Mouse (Mus musculus): ENCODE results near the gene Tsks. TPM values are rescaled to one million over a fixed set of nuclear protein-coding genes. Genes with fewer than 3 reads are reported as not detected.

The Tsks gene
- total RNA-seq, 2 experiments from 2014 or later, result 2.6 to 2.8 TPM

DNA sequence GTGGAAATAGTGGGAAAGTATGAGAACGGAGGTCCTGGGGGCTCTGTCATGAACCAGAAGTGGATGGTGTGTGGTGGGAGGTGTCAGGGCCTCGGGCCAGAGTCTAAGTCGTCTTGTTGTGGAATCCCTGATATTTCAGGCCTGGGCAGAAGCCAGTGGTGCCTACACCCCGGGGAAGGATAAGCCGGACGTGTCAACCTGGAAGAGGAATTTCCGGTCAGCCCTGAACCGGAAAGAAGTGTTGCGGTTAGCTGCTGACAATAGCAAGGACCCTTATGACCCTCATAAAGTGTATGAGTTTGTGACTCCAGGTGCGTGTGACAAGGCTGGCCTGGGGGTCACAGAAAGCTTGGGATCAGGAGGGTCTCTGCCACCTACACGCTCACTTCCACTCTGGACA lies 56.7 kb downstream of the Tsks start:
- intact Hi-C loops (cut with DNase I), result no loop called here
- no peak for DNase-seq (ENCODE audit: low spot score in 2 of 2)

DNA sequence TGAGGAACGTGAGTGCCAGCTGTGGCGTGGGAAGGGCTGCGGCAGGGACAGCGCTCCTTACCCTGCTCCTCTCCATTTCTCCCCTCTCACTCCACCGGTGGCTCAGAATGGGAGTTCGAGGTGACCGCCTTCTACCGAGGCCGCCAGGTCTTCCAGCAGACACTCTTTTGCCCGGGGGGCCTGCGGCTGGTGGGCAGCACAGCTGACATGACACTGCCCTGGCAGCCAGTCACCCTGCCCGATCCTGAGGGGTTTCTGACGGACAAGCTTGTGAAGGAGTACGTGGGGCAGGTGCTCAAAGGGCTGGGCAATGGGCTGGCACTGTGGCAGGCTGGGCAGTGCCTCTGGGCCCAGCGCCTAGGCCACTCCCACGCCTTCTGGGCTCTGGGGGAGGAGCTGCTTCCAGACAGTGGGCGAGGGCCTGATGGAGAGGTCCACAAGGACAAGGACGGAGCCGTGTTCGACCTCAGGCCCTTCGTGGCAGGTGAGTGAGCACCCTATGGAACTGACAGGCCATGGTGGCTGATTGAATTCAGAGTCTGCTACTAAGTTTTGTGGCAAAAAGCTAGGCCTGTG lies 57.6 kb downstream of the Tsks start:
- DNase-seq (ENCODE audit: low spot score in 2 of 2), result no peak
- intact Hi-C loops (cut with DNase I), result no loop called here

GRCm38 (mm10) chr7:45002440-45002839 lies 59.4 kb downstream of the Tsks start:
- intact Hi-C loops (cut with DNase I), result no loop called here
- DNase-seq (ENCODE audit: low spot score in 2 of 2), result no peak

GRCm38 (mm10) chr7:45004546-45004945 lies 61.5 kb downstream of the Tsks start:
- no peak for DNase-seq (ENCODE audit: low spot score in 2 of 2)
- intact Hi-C loops (cut with DNase I), result no loop called here

DNA sequence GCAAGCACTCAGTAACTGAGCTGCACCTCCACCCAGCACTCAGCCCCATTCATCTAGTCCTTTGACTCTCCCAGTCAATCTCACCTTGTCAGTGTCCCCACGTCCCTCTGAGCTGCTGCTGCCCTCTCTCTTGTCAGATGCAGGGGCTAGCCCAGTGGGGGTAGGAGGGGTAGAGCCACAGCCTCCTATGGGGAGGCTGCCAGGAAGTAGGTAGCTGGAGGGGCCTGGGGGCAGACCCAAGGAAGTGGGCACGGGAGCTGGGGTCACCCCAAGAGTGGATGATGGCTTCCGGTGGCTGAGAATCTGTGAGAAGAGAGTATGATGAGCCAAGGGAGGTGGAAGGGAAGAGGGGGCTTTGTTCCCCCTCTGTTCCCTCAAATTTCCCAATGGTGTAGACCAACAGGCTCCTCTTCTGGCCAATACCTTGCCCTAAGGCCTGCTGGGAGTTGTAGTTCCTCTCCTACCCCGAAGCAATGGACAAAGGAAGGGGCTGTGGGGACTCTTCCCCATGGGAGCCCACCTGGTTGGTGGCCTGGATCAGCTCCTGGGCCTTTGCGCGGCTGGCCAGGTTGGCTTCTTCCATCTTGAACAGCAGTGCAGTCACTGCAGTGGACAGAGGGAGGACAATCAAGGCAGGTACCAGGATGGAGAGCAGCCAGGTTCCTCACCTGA lies 62.5 kb downstream of the Tsks start:
- intact Hi-C loops (cut with DNase I), result no loop called here
- no peak for DNase-seq (ENCODE audit: low spot score in 2 of 2)

DNA sequence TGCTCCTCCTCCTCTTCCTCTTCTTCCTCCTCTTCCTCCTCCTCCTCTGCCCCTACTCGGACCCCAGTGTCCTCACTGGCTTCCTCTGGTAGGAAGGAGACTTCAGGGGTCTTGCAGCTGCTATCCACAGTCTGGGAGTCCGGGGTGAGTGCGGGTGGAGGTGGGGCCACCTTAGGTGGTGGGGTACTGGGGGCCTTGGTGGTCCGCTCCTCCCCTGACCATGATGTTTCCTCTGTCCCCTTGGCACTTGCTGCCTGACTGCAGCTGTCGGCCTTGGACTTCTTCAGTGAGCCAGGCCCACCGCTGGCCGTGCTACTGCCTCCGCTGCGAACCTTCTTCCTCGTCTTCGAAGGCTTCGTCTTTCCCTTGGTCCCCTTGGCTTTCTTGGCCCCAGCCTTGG lies 63.5 kb downstream of the Tsks start:
- DNase-seq (ENCODE audit: low spot score in 2 of 2), result no peak
- intact Hi-C loops (cut with DNase I), result no loop called here

DNA sequence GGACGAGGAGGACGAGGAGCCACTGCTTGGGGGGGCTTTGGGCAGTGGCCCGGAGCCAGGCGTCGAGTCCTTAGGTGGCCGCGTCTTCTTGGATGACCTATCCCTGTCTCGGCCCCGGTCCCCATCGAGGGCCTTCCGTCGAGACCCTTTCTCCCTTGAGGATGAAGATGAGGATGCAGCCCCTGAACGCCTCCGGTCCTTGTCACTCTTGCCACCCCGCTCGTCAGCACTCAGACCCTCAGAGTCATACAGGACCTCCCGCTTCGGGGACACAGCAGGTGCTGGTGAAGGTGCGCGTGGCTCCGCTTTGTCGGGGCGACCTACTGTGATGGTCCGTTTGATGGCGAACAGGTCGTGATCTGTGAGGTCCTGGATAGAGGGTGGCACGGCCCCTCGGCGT lies 64.1 kb downstream of the Tsks start:
- no peak for DNase-seq (ENCODE audit: low spot score in 2 of 2)
- intact Hi-C loops (cut with DNase I), result no loop called here

Other genes starting within 250 kb of the Tsks start
- not detected for gene Izumo2, start 234.5 kb upstream of the Tsks start, total RNA-seq (2021)
- 10 to 100 TPM; 25.0 to 28.2 TPM for gene Vrk3, start 194.8 kb upstream of the Tsks start, total RNA-seq (2021)
- under 1 TPM; 0.37 to 0.38 TPM for gene Zfp473, start 192.2 kb upstream of the Tsks start, total RNA-seq (2021)
- gene Nup62, start 127.1 kb upstream of the Tsks start, total RNA-seq (2021), result 10 to 100 TPM; 33.0 to 37.1 TPM
- gene Il4i1, start 126.8 kb upstream of the Tsks start, total RNA-seq (2021), result 1 to 10 TPM; 2.3 to 3.1 TPM
- gene Atf5, start 126.5 kb upstream of the Tsks start, total RNA-seq (2021), result 10 to 100 TPM; 24.4 to 25.1 TPM
- gene Akt1s1, start 94.2 kb upstream of the Tsks start, total RNA-seq (2021), result 10 to 100 TPM; 80.8 to 81.1 TPM
- gene Tbc1d17, start 94.1 kb upstream of the Tsks start, total RNA-seq (2021), result 10 to 100 TPM; 48.3 to 58.7 TPM
- gene Pnkp, start 86.1 kb upstream of the Tsks start, total RNA-seq (2021), result 10 to 100 TPM; 26.1 to 28.7 TPM
- 100 to 1,000 TPM; 263 to 271 TPM for gene Ptov1, start 73.4 kb upstream of the Tsks start, total RNA-seq (2021)
- gene Med25, start 50.5 kb upstream of the Tsks start, total RNA-seq (2021), result 100 to 1,000 TPM in 1 of 2 experiments, 10 to 100 TPM in 1; 92.5 to 103 TPM
- gene Fuz, start 47.1 kb upstream of the Tsks start, total RNA-seq (2021), result 10 to 100 TPM; 20.4 to 22.9 TPM
- gene Ap2a1, start 13.7 kb upstream of the Tsks start, total RNA-seq (2021), result 100 to 1,000 TPM; 381 to 392 TPM
- gene Cpt1c, start 31.6 kb downstream of the Tsks start, total RNA-seq (2021), result 100 to 1,000 TPM in 1 of 2 experiments, 10 to 100 TPM in 1; 97.4 to 101 TPM
- gene Prmt1, start 43.4 kb downstream of the Tsks start, total RNA-seq (2021), result 100 to 1,000 TPM; 166 to 183 TPM
- 10 to 100 TPM; 26.7 to 30.4 TPM for gene Irf3, start 54.4 kb downstream of the Tsks start, total RNA-seq (2021)
- gene Bcl2l12, start 55.5 kb downstream of the Tsks start, total RNA-seq (2021), result 1 to 10 TPM; 2.7 to 3.3 TPM
- 100 to 1,000 TPM; 153 to 162 TPM for gene Scaf1, start 73.2 kb downstream of the Tsks start, total RNA-seq (2021)
- 10 to 100 TPM; 11.4 to 13.0 TPM for gene Rras, start 74.8 kb downstream of the Tsks start, total RNA-seq (2021)
- gene Prr12, start 109.7 kb downstream of the Tsks start, total RNA-seq (2021), result 10 to 100 TPM; 61.4 to 65.7 TPM
- gene Nosip, start 119.2 kb downstream of the Tsks start, total RNA-seq (2021), result 10 to 100 TPM; 52.4 to 54.1 TPM
- 1 to 10 TPM; 6.6 to 7.1 TPM for gene Prrg2, start 119.5 kb downstream of the Tsks start, total RNA-seq (2021)
- gene Rcn3, start 149.0 kb downstream of the Tsks start, total RNA-seq (2021), result 1 to 10 TPM; 7.5 to 7.8 TPM
- 10 to 100 TPM; 21.0 to 22.8 TPM for gene Fcgrt, start 160.6 kb downstream of the Tsks start, total RNA-seq (2021)
- 100 to 1,000 TPM; 402 to 406 TPM for gene Rps11, start 181.2 kb downstream of the Tsks start, total RNA-seq (2021)
- 100 to 1,000 TPM; 608 to 639 TPM for gene Rpl13a, start 185.6 kb downstream of the Tsks start, total RNA-seq (2021)
- not detected for gene Gm45713, start 193.0 kb downstream of the Tsks start, total RNA-seq (2021)
- 1 to 10 TPM; 2.4 to 3.2 TPM for gene Flt3l, start 193.2 kb downstream of the Tsks start, total RNA-seq (2021)
- gene Pih1d1, start 211.1 kb downstream of the Tsks start, total RNA-seq (2021), result 10 to 100 TPM; 46.9 to 48.4 TPM
- 10 to 100 TPM; 10.7 to 13.5 TPM for gene Aldh16a1, start 211.4 kb downstream of the Tsks start, total RNA-seq (2021)
- gene Slc17a7, start 220.7 kb downstream of the Tsks start, total RNA-seq (2021), result 1,000 to 10,000 TPM; 1,570 to 1,628 TPM
- under 1 TPM in 1 of 2 experiments, not detected in 1; 0.18 TPM for gene Gfy, start 236.4 kb downstream of the Tsks start, total RNA-seq (2021)
- gene Pth2, start 237.8 kb downstream of the Tsks start, total RNA-seq (2021), result not detected